Mouse (Mus musculus) MEL (cell line): ENCODE data around the gene Babam1.

ENCODE experiments used
- CTCF ChIP-seq, 3 experiments: IDR thresholded peaks in 2 of 3; conservative IDR thresholded peaks in 1 of 3; 2 replicates each; pipeline ENCODE4 v1.5.1; 2011 to 2012; ENCODE audit warnings: low read length in 3 of 3, low read depth in 2 of 3, mild to moderate bottlenecking in 2 of 3, improper control_type of control experiment in 1 of 3, inconsistent platforms in 1 of 3, mixed read lengths in 1 of 3, moderate library complexity in 1 of 3; ENCODE audit not compliant: control insufficient read depth in 1 of 3, insufficient read depth in 1 of 3, poor library complexity in 1 of 3, severe bottlenecking in 1 of 3
- EP300 ChIP-seq, 2 experiments: IDR thresholded peaks; 2 replicates each; pipeline ENCODE4 v1.6.1; 2011; ENCODE audit warnings: improper control_type of control experiment in 2 of 2, low read length in 2 of 2, low read depth in 1 of 2, mild to moderate bottlenecking in 1 of 2
- GABPA ChIP-seq: IDR thresholded peaks from 2 replicates; pipeline ENCODE4 v1.6.1; 2012; ENCODE audit warnings: low read depth, mild to moderate bottlenecking, inconsistent platforms, low read length, improper control_type of control experiment, moderate library complexity
- GATA1 ChIP-seq: IDR thresholded peaks from 2 replicates; pipeline ENCODE4 v1.6.1; 2011; ENCODE audit warnings: low read depth, low read length, improper control_type of control experiment
- KAT2A ChIP-seq: conservative IDR thresholded peaks from 2 replicates; pipeline ENCODE4 v1.6.1; 2012; ENCODE audit warnings: low read depth, low read length, improper control_type of control experiment, inconsistent platforms
- MEF2A ChIP-seq: IDR thresholded peaks from 2 replicates; pipeline ENCODE4 v1.6.1; 2014; ENCODE audit warnings: low read depth, mild to moderate bottlenecking, inconsistent platforms, low read length, improper control_type of control experiment; ENCODE audit not compliant: poor library complexity, insufficient replicate concordance, severe bottlenecking; ENCODE audit errors: extremely low read depth
- MYC ChIP-seq: IDR thresholded peaks from 2 replicates; pipeline ENCODE4 v1.6.1; 2011; ENCODE audit warnings: low read depth, mild to moderate bottlenecking, low read length, improper control_type of control experiment, moderate library complexity
- NELFE ChIP-seq: IDR thresholded peaks from 2 replicates; pipeline ENCODE4 v1.6.1; 2011; ENCODE audit warnings: low read depth, low read length, improper control_type of control experiment
- POLR2A ChIP-seq, 2 experiments: IDR thresholded peaks; 2 replicates each; pipeline ENCODE4 v1.6.1; 2011 to 2012; ENCODE audit warnings: low read length in 2 of 2, mild to moderate bottlenecking in 2 of 2, control low read depth in 1 of 2, improper control_type of control experiment in 1 of 2, low read depth in 1 of 2, moderate library complexity in 1 of 2; ENCODE audit not compliant: control insufficient read depth in 1 of 2, insufficient read depth in 1 of 2, poor library complexity in 1 of 2
- TCF12 ChIP-seq: IDR thresholded peaks from 2 replicates; pipeline ENCODE4 v1.6.1; 2014; ENCODE audit warnings: low read depth, mild to moderate bottlenecking, inconsistent platforms, low read length, improper control_type of control experiment, moderate library complexity
- ZNF384 ChIP-seq: IDR thresholded peaks from 2 replicates; pipeline ENCODE4 v1.6.1; 2012; ENCODE audit warnings: low read depth, mild to moderate bottlenecking, inconsistent platforms, low read length, improper control_type of control experiment

GRCm38 (mm10) chr8:71391696-71392095 is 5.0 kb upstream of the Babam1 start:
- TF ChIP-seq EP300 (IDR thresholded peaks at IDR 0.05; ENCODE audit: low read depth in 1 of 2, low read length in 2 of 2) (no peak), CTCF (IDR thresholded peaks at IDR 0.05 in 2 of 3, conservative IDR thresholded peaks at IDR 0.05 in 1 of 3; ENCODE audit: control insufficient read depth in 1 of 3, insufficient read depth in 1 of 3, low read depth in 2 of 3, low read length in 3 of 3, poor library complexity in 1 of 3, severe bottlenecking in 1 of 3) (no peak), NELFE (no peak), GATA1 (no peak), TCF12 (no peak), POLR2A (IDR thresholded peaks at IDR 0.05; ENCODE audit: control insufficient read depth in 1 of 2, insufficient read depth in 1 of 2, low read depth in 1 of 2, low read length in 2 of 2, poor library complexity in 1 of 2) (no peak), MYC (no peak), MEF2A (no peak), KAT2A (no peak), GABPA (no peak), ZNF384 (no peak)
